Mouse (Mus musculus): ENCODE measurements around the gene Tmem45b. TPM values are rescaled to one million over a fixed set of nuclear protein-coding genes. Genes with fewer than 3 reads are reported as not detected.

The Tmem45b gene
- polyA plus RNA-seq, 1 experiment from 2014 or later = 0.23 TPM

DNA sequence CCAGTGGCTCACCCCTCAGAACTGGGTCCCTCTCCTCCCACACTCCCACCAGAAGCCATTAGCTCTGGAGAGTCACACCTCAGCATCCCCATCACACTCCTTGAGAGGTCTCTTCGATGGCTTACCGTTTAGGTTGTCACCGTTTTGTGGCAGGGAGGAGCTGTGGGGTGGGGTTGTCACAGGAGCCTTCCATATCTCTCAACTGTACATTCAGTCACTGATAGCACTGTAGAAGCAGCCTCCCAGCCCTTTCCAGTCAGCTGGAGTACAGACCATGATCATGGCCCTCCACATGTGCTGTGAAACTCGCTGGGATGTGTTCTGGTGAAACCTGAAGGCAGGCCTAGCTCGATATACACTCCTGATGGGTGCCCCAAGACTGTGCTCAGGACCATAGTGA is 42.1 kb downstream of the Tmem45b start:
- 88% methylated on average over 5 of the region's 5 CpGs for WGBS
- H3K27me3 ChIP-seq (replicated peaks; ENCODE audit: control insufficient read depth, insufficient read depth, low read length) = no peaks in the 10 kb centered on the region
- no peaks in the 10 kb centered on the region for H3K9me3 ChIP-seq (ENCODE audit: control insufficient read depth, low read length)
- H3K4me2 ChIP-seq (ENCODE audit: low read length) = no peak overlapping the region
- H3K36me3 ChIP-seq (ENCODE audit: control insufficient read depth, insufficient read depth) = peaks cover 38% of the 10 kb centered on the region
- no peak overlapping the region for H3K9ac ChIP-seq (replicated peaks; ENCODE audit: low read depth, low read length)
- ATAC-seq = no peak
- H3K4me3 ChIP-seq (replicated peaks; ENCODE audit: low read length) = no peak overlapping the region
- no peaks in the 10 kb centered on the region for H3K4me1 ChIP-seq (replicated peaks; ENCODE audit: control insufficient read depth, insufficient read depth, low read length)
- H3K27ac ChIP-seq (ENCODE audit: low read length) = no peak overlapping the region

DNA sequence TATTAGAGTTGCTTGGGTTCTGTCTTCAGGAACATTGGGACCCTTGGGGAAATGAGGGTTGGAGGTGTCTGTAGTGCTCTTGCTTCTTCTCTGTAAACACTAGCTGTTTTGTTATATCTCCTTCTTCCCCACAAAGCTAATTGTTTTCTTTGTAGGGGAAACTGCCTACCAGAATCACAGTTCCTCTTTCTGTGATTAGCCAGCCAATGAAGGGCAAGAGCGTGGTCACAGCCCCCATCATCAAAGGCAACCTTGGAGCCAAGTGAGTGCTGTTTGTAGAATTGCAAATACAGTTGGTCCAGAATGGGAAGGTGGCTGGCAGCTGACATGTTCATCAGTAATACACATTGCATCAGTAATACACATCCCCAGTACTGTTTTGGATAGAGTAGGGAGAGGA is 45.4 kb downstream of the Tmem45b start:
- WGBS = 83% methylated on average over 1 of the region's 1 CpGs
- Histone ChIP-seq H3K9ac (replicated peaks; ENCODE audit: low read depth, low read length) (no peak overlapping the region), H3K27me3 (replicated peaks; ENCODE audit: control insufficient read depth, insufficient read depth, low read length) (no peaks in the 10 kb centered on the region), H3K4me3 (replicated peaks; ENCODE audit: low read length) (no peak overlapping the region), H3K4me2 (ENCODE audit: low read length) (no peak overlapping the region), H3K27ac (ENCODE audit: low read length) (no peak overlapping the region), H3K9me3 (ENCODE audit: control insufficient read depth, low read length) (no peaks in the 10 kb centered on the region), H3K36me3 (ENCODE audit: control insufficient read depth, insufficient read depth) (peaks cover 49% of the 10 kb centered on the region), H3K4me1 (replicated peaks; ENCODE audit: control insufficient read depth, insufficient read depth, low read length) (no peaks in the 10 kb centered on the region)
- ATAC-seq = no peak

DNA sequence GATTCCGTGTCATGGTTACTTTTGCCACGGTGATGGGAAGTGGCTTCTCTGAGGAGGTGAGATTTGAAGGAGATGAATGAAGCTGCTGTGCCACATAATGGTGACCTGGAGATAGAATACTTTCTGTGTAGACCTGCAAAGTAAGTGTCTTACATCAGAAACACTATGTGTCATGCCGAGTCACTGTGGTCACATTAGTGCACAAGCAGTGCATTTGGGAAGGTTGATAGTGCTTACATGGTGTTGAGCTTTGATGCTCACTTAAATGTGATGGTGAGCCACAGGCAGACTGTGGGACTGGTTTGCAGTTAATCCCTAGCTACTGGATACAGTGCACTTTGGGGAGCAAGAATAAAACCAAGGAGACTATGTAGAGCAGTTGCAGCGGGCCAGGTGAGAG is 52.1 kb downstream of the Tmem45b start:
- ATAC-seq = no peak
- no peaks in the 10 kb centered on the region for H3K4me1 ChIP-seq (replicated peaks; ENCODE audit: control insufficient read depth, insufficient read depth, low read length)
- no peak overlapping the region for H3K4me3 ChIP-seq (replicated peaks; ENCODE audit: low read length)
- H3K27ac ChIP-seq (ENCODE audit: low read length) = no peak overlapping the region
- peaks cover 56% of the 10 kb centered on the region for H3K36me3 ChIP-seq (ENCODE audit: control insufficient read depth, insufficient read depth)
- no peaks in the 10 kb centered on the region for H3K9me3 ChIP-seq (ENCODE audit: control insufficient read depth, low read length)
- H3K9ac ChIP-seq (replicated peaks; ENCODE audit: low read depth, low read length) = no peak overlapping the region
- no peaks in the 10 kb centered on the region for H3K27me3 ChIP-seq (replicated peaks; ENCODE audit: control insufficient read depth, insufficient read depth, low read length)
- 97% methylated on average over 4 of the region's 4 CpGs for WGBS
- H3K4me2 ChIP-seq (ENCODE audit: low read length) = no peak overlapping the region

DNA sequence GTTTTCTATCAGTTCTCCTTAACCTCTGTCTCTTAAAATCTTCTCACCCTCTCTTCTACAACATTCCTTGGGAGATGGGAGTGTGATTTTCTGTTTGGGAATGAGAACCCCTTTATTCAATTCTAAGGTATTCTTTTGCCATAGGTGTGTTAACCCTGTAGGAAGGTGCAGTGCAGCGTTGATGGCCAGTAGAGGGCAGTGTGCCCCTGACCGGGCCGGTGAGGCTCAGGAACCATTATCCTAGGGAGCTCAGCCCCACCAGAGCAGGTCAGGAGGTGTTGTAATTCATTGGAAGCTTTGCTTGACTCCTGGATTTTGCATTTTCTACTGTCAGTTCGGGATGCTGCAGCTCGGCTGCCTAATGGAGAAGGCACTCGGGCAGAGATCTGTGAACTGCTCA is 59.0 kb downstream of the Tmem45b start:
- WGBS = 61% methylated on average over 6 of the region's 6 CpGs
- no peak for ATAC-seq
- peaks cover 68% of the 10 kb centered on the region for H3K36me3 ChIP-seq (ENCODE audit: control insufficient read depth, insufficient read depth)

DNA sequence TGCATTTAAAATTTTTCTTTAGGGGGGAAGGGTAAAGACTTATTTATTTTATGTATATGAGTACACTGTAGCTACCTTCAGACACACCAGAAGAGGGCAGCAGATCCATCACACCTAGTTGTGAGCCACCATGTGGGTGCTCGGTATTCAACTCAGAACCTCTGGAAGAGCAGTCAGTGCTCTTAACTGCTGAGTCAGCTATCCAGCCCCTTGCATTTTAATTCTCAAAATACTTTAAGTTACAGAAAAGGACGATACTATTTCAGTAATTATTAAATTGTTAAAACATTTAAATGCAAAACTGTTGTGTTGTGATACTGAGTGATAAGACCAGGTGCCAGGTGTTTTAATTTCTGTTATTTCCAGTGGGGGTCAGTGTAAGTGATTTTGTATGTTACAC is 60.0 kb downstream of the Tmem45b start:
- Histone ChIP-seq H3K36me3 (ENCODE audit: control insufficient read depth, insufficient read depth) (peaks cover 64% of the 10 kb centered on the region), H3K27me3 (replicated peaks; ENCODE audit: control insufficient read depth, insufficient read depth, low read length) (no peaks in the 10 kb centered on the region), H3K4me1 (replicated peaks; ENCODE audit: control insufficient read depth, insufficient read depth, low read length) (no peaks in the 10 kb centered on the region), H3K27ac (ENCODE audit: low read length) (no peak overlapping the region), H3K4me3 (replicated peaks; ENCODE audit: low read length) (no peak overlapping the region), H3K9ac (replicated peaks; ENCODE audit: low read depth, low read length) (no peak overlapping the region), H3K4me2 (ENCODE audit: low read length) (no peak overlapping the region), H3K9me3 (ENCODE audit: control insufficient read depth, low read length) (no peaks in the 10 kb centered on the region)
- ATAC-seq = no peak
- WGBS = 89% methylated on average over 2 of the region's 2 CpGs

More for the DNA sequence above, 59.0 kb downstream of the Tmem45b start:
- H3K4me2 ChIP-seq (ENCODE audit: low read length) = no peak overlapping the region
- H3K27me3 ChIP-seq (replicated peaks; ENCODE audit: control insufficient read depth, insufficient read depth, low read length) = no peaks in the 10 kb centered on the region
- no peaks in the 10 kb centered on the region for H3K9me3 ChIP-seq (ENCODE audit: control insufficient read depth, low read length)
- no peak overlapping the region for H3K9ac ChIP-seq (replicated peaks; ENCODE audit: low read depth, low read length)
- H3K4me1 ChIP-seq (replicated peaks; ENCODE audit: control insufficient read depth, insufficient read depth, low read length) = no peaks in the 10 kb centered on the region
- H3K4me3 ChIP-seq (replicated peaks; ENCODE audit: low read length) = no peak overlapping the region
- no peak overlapping the region for H3K27ac ChIP-seq (ENCODE audit: low read length)

DNA sequence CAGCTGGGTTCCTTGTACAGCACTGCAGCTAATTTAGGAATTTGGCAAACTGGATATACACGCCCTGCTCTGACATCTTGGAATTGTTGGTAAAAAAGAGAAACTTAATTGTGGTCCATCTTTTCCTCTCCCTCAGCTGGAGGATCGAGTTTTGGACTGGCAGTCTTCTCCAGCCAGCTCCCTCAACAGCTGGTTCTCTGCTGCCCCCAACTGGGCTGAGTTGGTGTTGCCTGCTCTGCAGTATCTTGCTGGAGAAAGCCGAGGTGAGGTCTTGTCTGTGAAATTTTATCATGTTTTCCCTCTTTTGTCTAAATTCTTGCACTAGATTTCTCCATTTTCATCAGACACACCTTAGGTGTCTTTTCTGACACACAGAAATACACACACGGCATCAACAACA is 63.8 kb downstream of the Tmem45b start:
- H3K27me3 ChIP-seq (replicated peaks; ENCODE audit: control insufficient read depth, insufficient read depth, low read length) = no peaks in the 10 kb centered on the region
- WGBS = 54% methylated on average over 4 of the region's 4 CpGs
- ATAC-seq = no peak
- no peak overlapping the region for H3K27ac ChIP-seq (ENCODE audit: low read length)
- peaks cover 80% of the 10 kb centered on the region for H3K36me3 ChIP-seq (ENCODE audit: control insufficient read depth, insufficient read depth)
- H3K4me1 ChIP-seq (replicated peaks; ENCODE audit: control insufficient read depth, insufficient read depth, low read length) = no peaks in the 10 kb centered on the region
- no peak overlapping the region for H3K4me3 ChIP-seq (replicated peaks; ENCODE audit: low read length)
- no peak overlapping the region for H3K4me2 ChIP-seq (ENCODE audit: low read length)
- no peaks in the 10 kb centered on the region for H3K9me3 ChIP-seq (ENCODE audit: control insufficient read depth, low read length)
- no peak overlapping the region for H3K9ac ChIP-seq (replicated peaks; ENCODE audit: low read depth, low read length)

DNA sequence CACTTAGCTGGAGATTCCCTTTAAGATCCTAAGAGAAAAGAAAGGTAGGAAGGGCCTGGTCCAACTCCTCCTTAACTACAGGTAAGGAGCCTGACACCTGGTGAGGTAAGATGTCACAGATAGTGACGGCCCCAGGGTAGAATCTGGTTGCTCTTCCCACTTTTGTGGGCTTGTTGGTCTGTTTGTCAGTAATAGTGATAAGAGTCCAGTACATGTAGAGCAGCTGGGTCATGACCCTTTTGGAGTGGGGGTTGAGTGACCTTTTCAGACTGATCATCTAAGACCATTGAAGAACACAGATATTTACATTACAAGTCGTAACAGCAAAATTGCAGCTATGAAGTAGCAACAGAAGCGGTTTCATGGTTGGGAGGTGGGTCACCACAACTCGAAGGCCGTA is 77.1 kb downstream of the Tmem45b start:
- Histone ChIP-seq H3K4me1 (replicated peaks; ENCODE audit: control insufficient read depth, insufficient read depth, low read length) (peaks cover 18% of the 10 kb centered on the region), H3K4me2 (ENCODE audit: low read length) (peak overlapping the region; percentile 69), H3K9ac (replicated peaks; ENCODE audit: low read depth, low read length) (no peak overlapping the region), H3K4me3 (replicated peaks; ENCODE audit: low read length) (peak overlapping the region; percentile 85), H3K27me3 (replicated peaks; ENCODE audit: control insufficient read depth, insufficient read depth, low read length) (no peaks in the 10 kb centered on the region), H3K36me3 (ENCODE audit: control insufficient read depth, insufficient read depth) (peaks cover 12% of the 10 kb centered on the region), H3K27ac (ENCODE audit: low read length) (no peak overlapping the region), H3K9me3 (ENCODE audit: control insufficient read depth, low read length) (no peaks in the 10 kb centered on the region)
- 90% methylated on average over 5 of the region's 5 CpGs for WGBS
- no peak for ATAC-seq

DNA sequence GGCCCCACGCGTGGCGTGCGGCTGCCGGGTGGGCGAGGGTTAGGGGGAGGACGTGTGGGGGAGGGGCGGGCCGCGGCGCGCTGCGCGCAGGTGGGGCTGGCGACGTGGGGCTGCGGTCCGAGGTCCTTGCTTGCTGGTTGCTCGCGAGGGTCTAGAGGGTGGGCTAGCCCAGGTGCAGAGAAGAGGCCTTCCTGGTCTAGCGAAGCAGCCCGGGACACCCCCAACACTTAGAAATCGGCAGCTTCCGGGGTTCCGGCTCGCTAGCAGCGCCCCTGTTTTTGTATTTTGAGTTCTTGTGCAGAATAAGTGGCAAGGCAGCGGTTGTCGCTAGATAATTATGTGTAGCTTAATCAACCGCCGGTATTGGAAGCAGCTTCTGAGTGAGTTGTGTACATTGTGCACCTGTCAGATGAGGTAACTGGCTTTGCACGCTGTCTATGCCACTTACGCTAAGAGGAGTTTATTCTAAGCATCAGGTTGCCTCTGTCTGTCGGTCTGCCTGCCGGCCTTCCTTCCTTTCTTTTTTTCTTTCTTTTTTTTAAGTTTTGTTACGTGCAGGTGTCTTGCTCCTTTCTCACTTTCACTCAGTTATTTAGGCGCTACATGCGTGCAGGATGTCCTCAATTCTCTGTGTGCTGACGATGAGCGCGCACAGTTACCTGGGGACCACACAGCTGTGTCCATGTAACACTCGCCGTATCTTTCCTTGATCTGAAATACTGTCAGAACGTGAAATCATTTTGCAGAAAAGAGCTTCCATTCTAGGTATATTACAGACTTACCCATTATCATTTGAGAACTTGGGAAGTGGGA is 77.7 kb downstream of the Tmem45b start:
- peak overlapping the region; percentile 85 for H3K4me3 ChIP-seq (replicated peaks; ENCODE audit: low read length)
- H3K4me1 ChIP-seq (replicated peaks; ENCODE audit: control insufficient read depth, insufficient read depth, low read length) = peaks cover 18% of the 10 kb centered on the region
- H3K36me3 ChIP-seq (ENCODE audit: control insufficient read depth, insufficient read depth) = peaks cover 7% of the 10 kb centered on the region
- H3K27me3 ChIP-seq (replicated peaks; ENCODE audit: control insufficient read depth, insufficient read depth, low read length) = no peaks in the 10 kb centered on the region
- H3K4me2 ChIP-seq (ENCODE audit: low read length) = peak overlapping the region; percentile 69
- peak overlapping the region; percentile 31 for H3K27ac ChIP-seq (ENCODE audit: low read length)
- WGBS = 11% methylated on average over 43 of the region's 44 CpGs
- ATAC-seq = peak; percentile 75
- peak overlapping the region; percentile 81 for H3K9ac ChIP-seq (replicated peaks; ENCODE audit: low read depth, low read length)
- H3K9me3 ChIP-seq (ENCODE audit: control insufficient read depth, low read length) = no peaks in the 10 kb centered on the region

DNA sequence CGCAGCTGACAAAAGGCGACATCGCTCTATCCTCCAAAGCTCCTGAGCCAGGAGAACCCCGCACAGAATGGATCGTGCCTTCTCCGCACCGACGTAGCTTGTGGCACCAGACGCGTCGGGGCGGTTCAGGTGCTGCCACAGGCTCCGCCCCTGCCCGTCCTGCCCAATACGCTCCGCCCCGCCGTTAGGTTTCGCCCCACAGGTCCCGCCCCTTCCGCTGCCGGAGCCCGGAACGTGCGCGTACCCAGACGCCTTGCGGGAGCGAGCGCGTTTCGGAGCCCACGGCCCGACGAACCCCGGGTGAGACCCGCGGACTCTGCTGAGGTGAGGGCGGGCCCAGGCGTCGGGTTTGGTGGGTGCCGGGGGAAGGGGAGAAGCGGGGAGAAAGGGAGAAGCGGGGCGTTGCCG is 78.3 kb downstream of the Tmem45b start, which contains the start of gene Nfrkb:
Nfrkb (plus strand) TSS at position 246 of the 408 bp plus-strand sequence.
- Histone ChIP-seq H3K4me3 (replicated peaks; ENCODE audit: low read length) (peak within 1 kb of the TSS; percentile 85), H3K27ac (ENCODE audit: low read length) (peak within 1 kb of the TSS; percentile 31), H3K9me3 (ENCODE audit: control insufficient read depth, low read length) (no peaks in the 10 kb centered on the region), H3K4me2 (ENCODE audit: low read length) (peak within 1 kb of the TSS; percentile 69), H3K4me1 (replicated peaks; ENCODE audit: control insufficient read depth, insufficient read depth, low read length) (peaks cover 18% of the 10 kb centered on the region), H3K9ac (replicated peaks; ENCODE audit: low read depth, low read length) (peak within 1 kb of the TSS; percentile 81), H3K27me3 (replicated peaks; ENCODE audit: control insufficient read depth, insufficient read depth, low read length) (no peaks in the 10 kb centered on the region), H3K36me3 (ENCODE audit: control insufficient read depth, insufficient read depth) (peaks cover 3% of the 10 kb centered on the region; the same call in 1 of the 2 replicates)
- ATAC-seq = peak; percentile 99
- 0% methylated on average over 41 of the region's 46 CpGs for WGBS

Measured in forebrain, embryonic 16.5 days (tissue).